Mouse (Mus musculus): ENCODE results near the gene Akap3. TPM values are rescaled to one million over a fixed set of nuclear protein-coding genes. Genes with fewer than 3 reads are reported as not detected.

Akap3 gene
- under 1 TPM in 1 of 2 experiments, not detected in 1; 0.16 TPM for polyA plus RNA-seq (2017; shearing (Covaris generic))

DNA sequence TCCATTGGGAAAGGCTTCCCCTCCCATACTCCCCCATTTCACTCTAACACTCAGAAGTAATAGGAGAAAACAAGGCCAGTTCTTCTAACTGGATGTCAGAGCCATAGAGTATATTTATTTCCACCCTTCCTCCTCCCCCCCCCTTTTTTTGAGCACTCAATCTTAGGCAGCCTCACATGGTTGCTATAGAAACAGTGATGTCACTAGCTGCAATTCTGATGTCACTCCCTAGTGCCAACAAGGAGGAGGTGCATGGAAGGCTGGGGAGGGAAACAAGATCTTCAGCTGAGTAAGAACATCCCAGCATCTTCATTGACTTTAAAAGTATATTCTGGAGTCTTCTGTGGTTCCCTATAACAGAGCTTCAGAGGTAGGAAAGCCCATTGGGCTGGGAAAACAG, at the start of gene Akap3:
Gene Akap3, plus strand, starts transcription at position 218 of the 400 bp plus-strand sequence.

DNA sequence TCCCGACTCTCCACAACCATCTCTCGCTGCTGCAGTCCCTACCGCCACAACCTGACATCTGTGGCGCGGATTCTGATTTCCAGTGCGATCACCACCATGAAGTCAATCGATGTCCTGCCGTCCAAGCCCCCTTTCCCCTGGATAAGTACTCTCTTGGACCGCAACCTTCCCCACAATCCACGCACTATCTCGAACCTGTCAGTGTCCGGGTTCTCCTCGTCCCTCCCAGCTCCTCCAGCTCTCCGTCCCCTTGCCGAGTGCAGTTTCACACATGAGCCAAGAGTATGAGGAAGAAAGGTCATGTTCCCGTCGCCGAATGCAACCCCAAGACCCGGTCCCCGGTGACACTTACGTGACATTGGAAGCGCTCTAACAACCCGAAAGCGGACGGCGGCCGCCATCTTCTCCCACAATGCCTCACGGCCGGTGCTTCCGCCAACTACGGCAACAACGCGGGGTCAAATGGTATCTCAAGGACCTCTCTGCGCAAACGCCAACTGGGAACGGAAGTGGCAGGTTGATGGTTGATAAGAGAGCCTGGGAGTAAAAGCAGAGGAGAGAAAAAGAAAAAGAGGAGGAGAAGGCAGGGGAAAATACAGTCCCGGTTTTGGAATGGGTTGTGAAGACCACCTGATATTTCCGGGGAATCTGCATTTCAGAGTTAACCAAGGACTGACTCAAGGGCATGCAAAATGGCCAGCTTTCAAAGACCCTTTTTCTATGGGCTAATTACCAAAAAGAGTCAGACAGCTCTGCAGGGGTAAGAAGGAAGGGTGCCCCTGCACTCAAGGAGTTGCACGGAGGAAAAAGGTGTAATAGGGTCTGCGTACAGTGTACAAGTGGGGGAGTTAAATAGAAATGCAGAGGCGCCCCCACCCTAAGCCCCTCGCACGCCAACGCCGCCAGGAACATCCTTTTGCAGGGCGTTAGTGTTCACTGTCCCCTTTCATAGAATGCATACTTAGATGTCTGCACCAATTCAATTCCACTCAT, 3.9 kb upstream of the Akap3 start, which contains the start of gene Ndufa9:
Gene Ndufa9, minus strand, starts transcription at position 425 of the 993 bp plus-strand sequence.

DNA sequence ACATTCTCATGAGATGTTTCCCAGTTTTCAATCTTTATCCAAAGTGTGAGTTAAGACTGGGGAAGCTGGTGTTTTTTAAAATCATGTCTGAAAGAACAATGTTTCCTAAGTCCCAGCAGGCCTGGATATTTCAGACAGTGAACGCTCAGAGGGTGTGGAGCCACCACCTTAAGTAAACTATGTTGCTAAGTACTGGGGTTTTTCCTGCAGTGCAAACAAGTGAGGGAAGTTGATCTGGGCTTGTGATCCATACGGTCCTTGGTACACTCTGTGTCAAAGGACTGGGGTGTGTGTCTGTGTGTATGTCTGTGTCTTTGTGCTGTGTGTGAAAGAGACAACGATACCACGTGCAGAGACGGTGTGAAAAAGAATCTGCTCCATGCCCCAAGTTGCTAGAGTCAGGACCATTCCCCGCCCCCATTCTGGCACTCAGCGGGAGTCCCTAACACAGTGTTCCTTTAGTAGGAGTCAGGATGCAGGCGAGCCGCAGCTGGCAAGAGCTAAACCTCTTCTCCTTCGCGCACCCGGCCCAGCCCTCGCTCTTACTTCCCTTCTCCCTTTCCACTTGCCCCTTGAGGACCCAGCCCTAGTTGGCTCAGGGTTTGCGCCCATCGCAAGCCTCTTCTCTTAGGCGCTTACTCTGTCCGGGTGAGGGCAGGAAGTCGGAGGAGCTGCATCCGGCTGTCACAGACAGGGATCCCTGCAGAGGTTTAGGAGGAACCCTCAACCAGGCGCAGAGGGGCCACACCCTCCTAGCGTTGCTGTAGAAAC, 68.4 kb downstream of the Akap3 start, which contains the start of gene Dyrk4:
Gene Dyrk4, minus strand, starts transcription at position 729 of the 771 bp plus-strand sequence.

Other genes starting within 250 kb of the Akap3 start
- gene Kcna1, start 206.7 kb upstream of the Akap3 start, polyA plus RNA-seq (2017; shearing (Covaris generic)): under 1 TPM in 1 of 2 experiments, not detected in 1; 0.21 TPM
- gene Kcna6, start 112.4 kb upstream of the Akap3 start, polyA plus RNA-seq (2017; shearing (Covaris generic)): not detected
- gene Ndufa9, start 4.0 kb upstream of the Akap3 start, polyA plus RNA-seq (2017; shearing (Covaris generic)): 100 to 1,000 TPM; 154 to 162 TPM
- gene Dyrk4, start 68.7 kb downstream of the Akap3 start, polyA plus RNA-seq (2017; shearing (Covaris generic)): under 1 TPM; 0.38 to 0.56 TPM
- 10 to 100 TPM in 1 of 2 experiments, 1 to 10 TPM in 1; 8.4 to 11.0 TPM for gene Rad51ap1, start 86.5 kb downstream of the Akap3 start, polyA plus RNA-seq (2017; shearing (Covaris generic))
- gene D6Wsu163e, start 86.9 kb downstream of the Akap3 start, polyA plus RNA-seq (2017; shearing (Covaris generic)): 1 to 10 TPM; 7.6 to 9.1 TPM
- under 1 TPM in 1 of 2 experiments, not detected in 1; 0.05 TPM for gene Fgf6, start 162.5 kb downstream of the Akap3 start, polyA plus RNA-seq (2017; shearing (Covaris generic))
- gene Fgf23, start 219.8 kb downstream of the Akap3 start, polyA plus RNA-seq (2017; shearing (Covaris generic)): under 1 TPM in 1 of 2 experiments, not detected in 1; 0.61 TPM